Mouse (Mus musculus) regulatory T cell (primary cell): ENCODE data around the gene Exosc7.

Source experiments
- in situ Hi-C: fragments of 300-600 bp; cut with MboI, MseI; formaldehyde crosslinking; loops from one replicate; pipeline ENCODE4 v1.15.1; 2025; ENCODE audit warnings: high pct_unique_total_duplicates

Exosc7 gene

DNA sequence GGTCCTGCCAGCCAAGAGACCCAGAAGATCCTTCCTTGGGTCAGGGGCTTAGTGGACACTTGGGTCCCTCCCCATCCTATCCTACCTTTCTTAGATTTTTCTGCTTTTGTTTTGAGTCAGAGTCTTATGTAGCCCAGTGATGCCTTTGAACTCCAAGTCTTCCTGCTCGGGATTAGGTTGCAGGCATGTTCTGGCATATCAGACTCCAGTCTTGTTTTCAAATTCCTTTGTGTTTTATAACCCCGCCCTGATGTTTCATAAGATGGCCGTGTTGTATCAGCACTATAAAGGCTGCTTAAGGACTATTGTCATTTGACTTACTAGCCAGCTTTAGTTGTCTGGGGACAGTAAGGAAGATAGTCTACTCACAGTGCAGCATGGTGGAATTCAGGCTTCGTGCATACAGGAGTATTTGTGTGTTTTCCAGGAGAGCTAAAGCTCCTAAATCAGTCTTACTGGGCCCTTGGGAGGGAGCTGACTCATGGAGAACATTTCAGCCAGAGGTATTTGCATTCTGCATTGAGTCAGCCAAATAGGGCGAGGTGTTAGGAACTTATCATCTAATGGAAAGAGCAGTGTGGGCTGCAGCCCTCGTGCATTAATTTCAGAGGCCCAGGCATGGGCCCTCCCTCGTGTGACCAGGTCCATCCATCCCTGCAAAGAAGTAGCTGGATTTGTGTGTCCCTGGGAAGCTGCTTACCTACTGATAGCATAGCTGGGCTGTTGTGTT is 24.1 kb downstream of the Exosc7 start:
- in situ Hi-C loops: no loop called here

DNA sequence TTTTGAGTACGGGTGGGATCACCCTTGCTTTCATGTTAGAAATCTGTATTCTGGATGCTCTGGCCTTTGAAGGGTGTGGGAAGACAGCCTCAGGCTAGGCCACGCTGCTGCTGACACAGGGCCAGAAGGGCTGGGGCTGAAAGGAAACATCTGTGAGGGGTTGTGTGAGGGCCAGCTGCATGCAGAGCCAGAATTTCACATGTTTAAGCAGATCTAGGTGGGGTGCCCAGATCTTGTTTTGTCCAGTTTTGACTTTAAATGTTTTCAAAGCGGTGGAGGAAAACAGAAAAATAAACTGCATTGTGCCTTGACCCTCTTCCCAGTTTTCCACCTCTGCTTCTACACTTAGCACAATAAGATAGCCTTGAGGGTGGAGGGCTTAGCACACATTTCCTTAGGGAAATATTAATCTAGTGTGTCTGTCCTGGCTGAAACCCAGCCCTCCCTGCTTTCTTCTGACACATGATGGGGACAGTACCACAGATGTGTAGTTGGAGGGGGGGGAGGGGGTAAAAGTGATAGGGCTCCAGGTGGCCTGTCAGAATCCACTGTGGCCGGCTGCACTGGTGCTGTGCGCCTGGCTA is 26.0 kb downstream of the Exosc7 start:
- in situ Hi-C loops: no loop called here

DNA sequence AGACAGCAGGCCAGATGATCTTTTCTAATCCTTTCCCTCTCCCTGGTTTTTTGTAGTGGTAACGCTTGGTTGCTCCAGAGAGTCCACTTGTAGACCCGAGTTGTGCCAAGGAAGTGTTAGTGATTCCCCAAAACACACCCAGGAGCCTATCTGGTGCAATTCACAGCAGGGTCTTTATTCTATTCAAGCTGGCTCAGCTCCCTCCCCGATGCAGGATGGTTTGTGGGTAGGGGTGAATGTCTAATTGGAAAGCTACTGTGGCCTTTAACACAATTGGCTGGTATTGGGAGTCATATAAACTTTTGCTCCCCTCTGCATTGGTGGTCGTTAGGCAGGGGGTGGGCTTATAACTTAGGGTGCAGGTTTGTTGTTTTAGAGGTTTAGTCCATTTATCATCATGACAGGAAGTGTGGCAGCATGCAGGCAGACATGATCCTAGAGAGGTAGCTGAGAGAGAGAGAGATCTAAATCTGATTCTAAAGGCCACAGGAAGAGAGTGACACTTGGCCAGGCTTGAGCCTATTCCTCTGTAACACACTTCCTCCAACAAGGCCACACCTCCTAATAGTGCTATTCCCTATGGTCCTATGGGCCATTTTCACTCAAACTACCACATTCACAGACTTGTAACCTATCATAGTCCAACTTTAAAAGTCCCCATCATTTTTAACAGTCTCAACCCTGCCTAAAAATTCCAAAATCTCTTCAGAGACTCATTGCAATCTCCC is 27.0 kb downstream of the Exosc7 start:
- in situ Hi-C loops: no loop called here

DNA sequence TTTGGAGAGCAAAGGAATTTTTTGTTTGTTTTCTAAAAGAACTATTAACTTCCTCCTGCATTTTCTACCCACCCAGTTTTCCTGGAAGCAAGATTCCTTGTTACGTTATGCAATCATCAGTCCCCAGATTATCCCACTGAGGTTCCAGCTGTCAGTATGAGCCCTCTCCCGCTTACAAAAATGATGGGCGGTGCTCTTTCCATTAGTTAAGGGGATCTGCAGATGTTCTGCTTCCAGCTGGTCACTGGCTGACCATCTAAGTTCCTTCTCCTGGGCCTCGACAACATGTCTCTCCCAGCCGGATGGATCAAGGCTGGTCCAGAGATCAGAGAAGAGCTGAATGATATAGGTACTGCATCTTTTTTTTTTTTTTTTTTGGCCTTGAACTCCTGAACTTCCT is 35.4 kb downstream of the Exosc7 start:
- in situ Hi-C loops: no loop called here

DNA sequence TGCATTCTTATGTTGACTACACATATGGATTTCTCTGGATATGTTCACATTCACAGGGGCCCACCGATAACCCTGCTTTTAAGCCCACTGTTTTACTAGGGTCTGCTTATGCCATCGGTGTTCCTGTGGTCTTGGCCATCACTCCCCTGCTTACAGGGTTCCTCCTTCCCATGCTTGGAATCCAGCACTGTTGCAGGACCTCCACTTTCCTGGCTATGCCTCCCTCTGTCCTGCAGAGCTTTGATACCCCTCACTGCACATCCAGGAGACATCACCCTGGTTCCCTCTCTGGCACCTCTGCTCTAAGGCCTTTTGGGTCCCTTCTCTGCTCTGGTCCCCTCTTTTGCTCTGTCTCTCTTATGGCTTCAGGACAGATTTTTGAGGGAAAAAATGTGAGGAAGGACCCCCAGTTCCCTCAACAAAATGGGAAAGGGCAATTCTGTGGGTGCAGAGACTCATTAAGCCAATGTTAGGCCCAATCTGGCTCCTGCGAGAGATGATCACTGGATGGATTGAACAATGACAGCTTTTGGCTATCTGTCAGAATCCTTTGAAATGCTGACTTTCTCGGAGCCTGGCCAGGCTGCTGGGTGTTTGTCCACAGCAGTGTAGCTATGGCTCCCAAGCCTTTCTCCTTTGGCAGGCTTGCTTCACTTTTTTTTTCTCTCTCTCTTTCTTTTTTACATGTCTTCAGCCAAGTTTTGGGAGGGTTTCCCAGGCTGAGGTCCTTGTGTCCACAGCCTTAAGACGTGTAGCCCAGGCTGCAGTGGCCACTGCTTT is 37.4 kb downstream of the Exosc7 start, which contains the start of gene Clec3b:
Clec3b (plus strand) TSS at position 706 of the 780 bp plus-strand sequence.
- in situ Hi-C loops: loop anchor here (5.0 to 10.0 kb wide), 2 partner anchors 372 to 1036 kb away; partner anchors contain the start of gene Snrk

DNA sequence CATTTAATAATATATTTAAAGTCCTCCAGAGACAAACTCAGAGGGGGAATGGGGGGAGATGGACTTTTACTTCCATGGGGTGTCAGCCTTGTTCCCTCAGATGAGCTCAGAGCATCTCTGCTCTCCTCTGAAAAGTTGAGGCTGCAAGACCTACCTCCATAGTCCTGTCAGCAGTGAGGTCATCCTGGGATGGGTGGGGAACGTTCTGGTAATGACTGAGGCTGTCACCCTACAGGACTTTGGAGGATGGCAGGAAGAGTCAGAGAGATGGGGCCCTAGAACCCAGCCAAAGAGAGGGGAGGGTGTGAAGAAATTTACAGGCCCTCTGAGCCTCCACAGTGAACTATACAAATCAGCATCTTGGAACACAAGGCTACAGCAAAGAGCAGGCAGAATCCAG is 38.5 kb downstream of the Exosc7 start:
- in situ Hi-C loops: loop anchor here (5.0 to 10.0 kb wide), 2 partner anchors 371 to 1037 kb away; partner anchors contain the start of gene Snrk

DNA sequence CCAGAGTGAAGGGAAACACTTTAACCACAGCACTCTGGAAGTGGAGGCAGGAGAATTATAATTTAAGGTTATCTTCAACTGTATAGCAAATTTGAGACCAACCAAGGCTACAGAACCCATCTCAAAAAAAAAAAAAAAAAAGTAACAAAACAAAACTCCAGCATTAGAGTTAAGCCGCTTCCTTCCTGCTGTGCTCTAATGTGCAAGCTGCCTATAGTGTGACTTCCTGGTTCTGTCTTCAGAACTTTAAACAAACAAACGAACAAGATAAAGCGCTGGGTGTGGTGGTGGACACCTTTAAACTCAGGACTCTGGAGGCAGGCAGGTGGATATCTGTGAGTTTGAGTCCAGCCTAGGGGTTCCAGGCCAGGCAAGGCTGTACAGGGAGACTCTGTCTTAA is 39.0 kb downstream of the Exosc7 start:
- in situ Hi-C loops: loop anchor here (5.0 to 10.0 kb wide), 2 partner anchors 370 to 1037 kb away; partner anchors contain the start of gene Snrk

DNA sequence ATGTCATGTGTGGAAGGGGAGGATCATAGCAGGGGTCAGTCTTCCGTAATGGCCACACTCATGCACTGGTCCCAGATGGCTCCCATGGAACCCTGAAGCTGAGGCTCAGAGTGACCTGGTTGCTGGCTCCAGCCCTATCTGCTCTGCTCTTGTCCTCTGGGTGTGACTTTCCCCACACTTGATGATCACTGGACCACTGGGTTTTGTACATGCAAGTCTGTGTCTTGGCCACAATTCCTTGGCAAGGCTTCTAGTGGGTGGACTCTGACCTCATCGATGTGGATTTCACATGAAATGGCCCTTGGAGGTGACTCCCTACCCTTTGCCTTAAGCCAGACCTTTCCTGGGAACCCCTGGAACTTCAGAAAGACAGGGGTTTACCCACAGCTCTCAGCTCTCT is 40.1 kb downstream of the Exosc7 start:
- in situ Hi-C loops: loop anchor here (5.0 to 10.0 kb wide), 2 partner anchors 369 to 1038 kb away; partner anchors contain the start of gene Snrk

DNA sequence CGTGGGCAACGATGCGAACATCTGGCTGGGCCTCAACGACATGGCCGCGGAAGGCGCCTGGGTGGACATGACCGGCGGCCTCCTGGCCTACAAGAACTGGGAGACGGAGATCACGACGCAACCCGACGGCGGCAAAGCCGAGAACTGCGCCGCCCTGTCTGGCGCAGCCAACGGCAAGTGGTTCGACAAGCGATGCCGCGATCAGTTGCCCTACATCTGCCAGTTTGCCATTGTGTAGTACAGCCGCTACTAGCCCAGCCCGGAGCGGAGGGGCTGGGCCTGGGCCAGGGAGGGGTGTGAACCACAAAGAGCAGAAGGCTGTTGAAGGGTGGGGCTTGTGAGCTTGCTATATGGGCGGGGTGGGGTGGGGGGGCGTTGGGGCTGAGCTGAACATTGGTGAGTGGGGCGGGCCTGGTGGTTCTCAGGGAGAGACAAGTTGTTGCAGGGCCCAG is 43.9 kb downstream of the Exosc7 start:
- in situ Hi-C loops: loop anchor here (5.0 to 10.0 kb wide), 2 partner anchors 295 to 1042 kb away; partner anchors contain the start of gene Snrk

DNA sequence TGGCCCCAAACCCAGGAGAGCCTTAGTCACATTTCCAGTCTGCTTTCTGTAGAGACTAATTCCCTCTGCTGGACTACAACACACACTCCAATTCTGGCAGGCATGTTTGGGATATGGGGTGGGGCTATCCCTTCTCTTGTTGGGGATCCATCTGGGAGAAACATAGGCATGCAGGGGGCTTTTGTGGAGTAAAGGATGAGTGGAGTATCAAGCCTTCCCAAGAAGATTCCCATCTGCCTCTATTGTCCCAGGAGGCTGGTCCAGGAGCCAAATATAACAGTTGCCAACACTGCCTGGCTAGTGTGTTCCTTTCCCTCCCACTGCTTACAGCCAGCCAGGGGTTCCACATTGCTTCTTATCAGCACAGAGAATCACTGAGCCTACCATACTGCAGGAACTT is 44.7 kb downstream of the Exosc7 start:
- in situ Hi-C loops: loop anchor here (5.0 to 10.0 kb wide), 2 partner anchors 295 to 1043 kb away; partner anchors contain the start of gene Snrk

DNA sequence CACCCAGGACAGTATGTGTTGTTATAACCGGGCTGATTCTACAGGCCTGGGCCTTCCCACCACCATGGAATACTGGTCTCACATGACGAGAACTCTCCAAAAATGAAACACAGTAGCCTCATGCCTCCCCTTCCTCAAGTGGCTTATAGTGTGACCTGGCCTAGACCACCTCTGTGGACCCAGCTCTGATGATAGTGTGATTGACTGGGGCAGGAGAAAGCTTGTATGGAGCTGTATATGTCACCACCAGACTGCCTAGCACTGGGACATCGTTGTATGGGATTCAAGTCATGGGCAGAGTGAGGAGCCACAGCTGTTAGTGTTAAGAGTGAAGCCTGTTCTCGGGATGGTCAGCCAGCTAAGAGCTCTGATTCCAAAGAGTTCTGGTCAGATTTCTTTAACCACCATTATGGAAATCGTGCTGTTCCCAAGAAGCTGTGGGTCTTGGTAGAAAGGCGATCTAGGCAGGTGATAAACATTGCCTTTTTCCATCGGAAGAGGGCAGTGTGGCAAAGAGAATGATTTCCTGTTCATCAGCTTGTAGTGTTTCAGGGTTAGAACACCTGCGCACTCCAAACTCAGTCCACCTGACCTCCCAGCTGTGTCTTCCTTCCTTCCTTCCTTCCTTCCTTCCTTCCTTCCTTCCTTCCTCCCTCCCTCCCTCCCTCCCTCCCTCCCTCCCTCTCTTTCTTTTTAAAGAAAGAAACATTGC is 45.3 kb downstream of the Exosc7 start:
- in situ Hi-C loops: loop anchor here (5.0 to 10.0 kb wide), 2 partner anchors 294 to 1043 kb away; partner anchors contain the start of gene Snrk

DNA sequence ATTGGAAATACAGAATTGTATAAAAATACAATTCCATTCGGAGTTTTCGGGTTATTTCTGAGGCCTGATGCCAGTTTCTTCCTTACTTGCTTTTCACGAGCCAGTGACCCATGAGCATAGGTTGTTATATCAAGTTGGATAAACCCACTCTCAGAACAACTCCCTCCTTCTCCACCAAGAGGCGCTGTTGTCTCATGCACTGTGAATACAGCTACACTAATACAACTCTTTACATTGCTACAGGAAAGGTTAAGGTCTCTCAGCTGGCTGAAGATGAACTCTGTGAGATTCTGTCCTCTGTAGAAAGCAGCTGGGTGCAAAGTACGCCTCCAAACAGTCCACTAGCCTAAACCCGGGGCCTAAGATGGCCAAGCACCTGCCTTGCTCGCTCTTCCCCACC is 46.3 kb downstream of the Exosc7 start:
- in situ Hi-C loops: loop anchor here (5.0 to 10.0 kb wide), 2 partner anchors 293 to 1045 kb away; partner anchors contain the start of gene Snrk

DNA sequence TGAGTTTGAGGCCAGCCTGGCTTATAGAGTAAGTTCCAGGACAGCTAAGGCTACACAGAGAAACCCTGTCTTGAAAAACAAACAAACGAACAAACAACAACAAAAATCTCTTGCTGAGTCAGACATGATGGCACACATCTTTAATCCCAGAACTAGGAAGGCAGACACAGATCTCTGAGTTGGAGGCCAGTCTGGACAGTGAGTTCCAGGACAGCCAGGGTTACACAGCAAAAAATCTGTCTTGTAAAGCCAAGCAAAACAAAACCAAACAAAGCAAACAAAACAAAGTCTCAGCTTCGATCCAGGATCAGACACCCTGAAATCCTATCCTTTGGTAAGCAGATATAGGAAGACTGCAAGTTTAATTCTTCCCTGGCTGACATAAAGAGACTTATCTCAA is 48.8 kb downstream of the Exosc7 start:
- in situ Hi-C loops: loop anchor here (5.0 kb wide), 1 partner anchor 91 kb away; no protein-coding TSS in a partner anchor

DNA sequence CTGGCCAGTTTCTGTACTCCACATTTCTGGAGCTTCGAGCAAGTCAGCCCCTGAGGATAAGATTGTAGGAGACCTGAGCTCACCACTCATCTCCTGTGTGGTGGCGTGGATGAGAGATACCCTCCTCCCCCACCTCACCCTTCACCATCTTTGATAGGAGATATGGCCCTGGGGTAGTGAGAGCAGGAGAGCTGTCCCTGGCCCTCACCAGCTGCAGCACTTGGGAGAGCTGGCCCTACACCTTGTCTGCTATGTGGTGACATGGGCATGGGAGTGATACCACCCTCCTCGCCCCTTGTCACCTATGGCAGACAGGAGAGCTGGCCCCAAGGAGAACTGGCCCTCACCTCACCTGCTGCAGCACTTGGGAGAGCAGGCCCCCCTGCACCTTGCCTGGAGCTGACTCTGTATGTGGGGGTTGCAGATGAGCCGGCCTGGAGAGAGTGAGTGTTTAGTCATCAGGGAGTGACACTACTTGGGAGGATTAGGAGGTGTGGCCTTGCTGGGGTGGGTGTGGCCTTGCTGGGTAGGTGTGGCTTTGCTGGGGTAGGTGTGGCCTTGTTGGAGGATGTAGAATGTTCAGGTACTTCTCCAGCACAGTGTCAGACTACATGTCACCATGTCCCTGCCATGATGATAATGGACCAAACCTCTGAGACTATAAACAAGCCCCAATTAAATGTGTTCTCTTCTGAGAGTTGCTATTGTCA is 50.1 kb downstream of the Exosc7 start:
- in situ Hi-C loops: loop anchor here (5.0 kb wide), 1 partner anchor 89 kb away; no protein-coding TSS in a partner anchor

DNA sequence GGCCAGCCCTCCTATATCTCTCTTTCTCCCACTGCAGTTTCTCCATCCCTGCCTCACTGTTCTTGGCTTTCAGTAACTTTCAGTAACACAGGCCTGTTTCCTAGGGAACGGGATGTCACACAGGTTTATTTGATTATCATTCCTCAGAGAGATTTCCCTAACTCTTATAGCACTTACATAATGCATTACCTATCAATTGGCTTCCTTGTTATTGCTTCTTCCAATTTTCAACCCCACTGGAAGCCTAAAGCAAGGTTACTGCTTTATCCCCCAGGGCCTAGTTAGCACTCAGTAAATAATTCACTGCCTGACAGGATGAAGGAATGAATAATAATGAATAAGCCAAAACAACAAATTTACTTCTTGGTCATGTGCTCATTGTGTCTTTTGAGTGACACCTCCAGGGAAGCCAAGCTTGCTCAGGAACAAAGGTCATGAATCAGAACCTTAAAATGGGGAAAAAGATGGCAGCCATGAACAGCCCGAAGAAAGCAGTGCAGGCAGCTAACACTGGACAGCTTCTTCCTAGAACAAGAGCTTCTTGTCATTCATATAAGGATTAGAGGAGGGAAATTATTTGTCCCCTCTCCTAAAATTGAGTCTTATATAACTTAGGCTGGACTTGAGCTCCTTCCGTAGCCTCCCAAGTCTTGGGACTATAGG is 52.9 kb downstream of the Exosc7 start:
- in situ Hi-C loops: no loop called here

DNA sequence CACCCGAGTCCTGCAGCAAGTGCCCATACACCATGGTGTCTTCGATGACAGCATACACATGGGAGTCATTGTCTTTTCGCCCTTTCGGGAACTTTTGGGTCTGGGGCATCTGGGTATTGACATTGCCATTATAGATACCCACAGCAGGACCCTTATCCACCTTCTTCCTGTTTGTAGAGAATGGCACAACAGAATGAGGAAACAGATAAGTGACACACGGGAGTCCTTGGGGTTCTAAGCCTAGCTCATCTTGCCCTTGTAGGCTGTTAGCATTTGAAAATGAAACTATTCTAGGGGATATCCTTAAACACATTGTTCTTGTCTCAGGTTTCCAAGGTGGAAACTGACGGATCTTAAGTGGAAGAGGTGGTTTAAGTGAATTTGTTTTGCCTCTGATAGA is 60.7 kb downstream of the Exosc7 start:
- in situ Hi-C loops: no loop called here

DNA sequence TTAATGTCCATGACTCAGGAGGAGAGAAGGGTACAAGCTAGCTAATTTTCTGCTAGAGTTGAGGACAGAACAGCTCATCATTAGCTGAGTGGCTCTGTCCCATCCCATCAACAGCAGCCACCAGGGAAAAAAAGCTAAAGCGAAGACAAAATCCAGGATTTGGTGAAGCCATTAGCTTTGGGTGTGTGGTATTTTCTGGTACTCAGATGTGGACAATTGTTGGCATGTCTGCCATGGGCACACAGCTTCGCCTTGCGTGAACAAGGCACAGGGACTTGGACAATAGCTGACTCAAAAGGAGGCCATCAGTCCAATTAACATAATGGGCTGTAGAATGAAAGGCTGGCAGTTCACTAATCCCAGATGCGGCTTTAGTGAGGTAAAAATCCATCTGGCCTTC is 61.3 kb downstream of the Exosc7 start:
- in situ Hi-C loops: no loop called here

DNA sequence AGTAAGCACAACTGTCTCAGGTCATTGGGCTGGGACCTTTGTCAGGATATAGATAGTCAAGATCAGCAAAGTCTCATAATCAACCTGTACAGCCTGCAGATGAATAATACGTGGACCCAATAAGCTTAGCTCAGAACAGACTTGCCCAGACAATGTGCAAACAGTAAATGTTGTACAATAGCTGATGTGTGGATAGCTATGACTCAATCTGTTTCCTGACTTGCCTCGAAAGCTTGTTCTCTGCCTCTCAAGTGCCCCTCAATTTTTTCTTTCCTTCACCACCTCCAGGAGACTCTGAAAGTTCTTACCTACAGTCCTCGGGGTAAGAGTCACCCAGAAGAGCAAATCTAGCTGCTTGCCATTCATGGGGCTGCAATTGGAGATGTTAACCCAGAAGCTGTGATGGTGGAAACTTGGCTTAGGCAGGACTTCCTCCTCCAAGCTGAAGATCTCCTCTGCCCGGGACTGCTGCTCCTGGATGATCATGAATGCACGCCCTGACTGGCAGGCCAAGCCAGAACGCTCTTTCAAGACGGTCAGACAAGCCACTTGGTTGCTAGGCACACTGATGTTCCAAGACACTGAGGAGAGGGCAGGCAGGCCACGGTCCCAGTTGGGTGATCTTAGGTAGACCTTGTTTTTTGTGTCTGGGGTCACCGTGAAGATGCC is 64.5 kb downstream of the Exosc7 start:
- in situ Hi-C loops: no loop called here

DNA sequence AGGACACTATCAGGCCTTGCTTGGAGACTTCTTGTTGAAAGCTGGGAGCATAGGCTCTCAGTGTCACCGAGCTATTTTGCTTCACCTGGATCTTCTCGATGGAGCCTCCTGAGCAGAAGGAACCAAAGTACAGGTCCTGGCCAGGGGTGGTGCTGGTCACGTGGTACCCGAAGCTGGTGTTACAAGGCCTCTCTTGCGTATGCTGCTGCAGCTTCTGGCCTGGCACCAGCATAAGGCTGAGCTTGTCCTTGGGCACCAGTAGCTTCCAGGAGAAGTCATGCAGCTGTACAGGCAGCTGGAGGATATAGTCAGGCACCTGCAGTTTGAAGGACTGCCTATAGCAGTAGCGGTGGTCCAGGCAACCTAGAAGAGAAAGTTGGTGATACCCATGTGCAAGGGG is 67.0 kb downstream of the Exosc7 start:
- in situ Hi-C loops: no loop called here
